Mouse (Mus musculus) ES-CJ7 (cell line): Measurements from ENCODE around the gene Spsb1.

Source experiments
- DNase-seq: peaks from one replicate; pipeline ENCODE4 v3.0.0; 2011; ENCODE audit warnings: low read depth, low spot score

Spsb1 gene

DNA sequence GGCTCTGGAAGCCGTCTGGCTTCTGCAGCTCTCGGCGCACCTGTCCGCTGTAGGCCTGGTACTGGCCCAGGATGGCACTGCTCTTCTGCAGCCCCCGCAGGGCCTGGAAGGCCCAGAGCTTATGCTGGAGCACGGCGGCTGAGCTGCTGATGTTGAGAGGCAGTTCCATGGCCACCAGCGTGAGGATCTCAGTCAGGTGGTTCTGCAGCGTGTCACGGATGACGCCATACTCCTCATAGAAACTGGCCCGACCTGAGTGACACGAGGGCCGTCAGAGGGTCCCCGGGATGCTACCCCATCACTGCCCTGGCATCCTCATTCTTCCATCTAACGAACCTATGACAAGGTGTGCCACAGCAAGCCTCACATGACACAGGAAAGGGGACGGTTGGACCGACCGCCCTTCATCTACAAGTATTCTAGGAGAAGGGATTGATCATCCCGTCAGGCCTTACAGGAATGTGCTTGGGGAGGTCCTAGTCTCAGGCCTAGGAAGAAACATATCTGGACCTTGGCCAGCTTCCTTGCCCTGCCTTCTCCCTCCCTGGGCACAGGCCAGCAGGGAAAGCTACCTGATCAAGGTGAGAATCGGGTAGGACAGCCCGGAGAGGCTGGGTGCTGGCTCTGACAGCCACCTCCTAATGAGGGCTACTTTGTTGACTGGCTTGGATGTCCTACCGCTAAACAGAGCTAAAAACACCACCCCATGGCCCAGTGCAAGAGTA is 29.2 kb upstream of the Spsb1 start:
- no peak for DNase-seq

DNA sequence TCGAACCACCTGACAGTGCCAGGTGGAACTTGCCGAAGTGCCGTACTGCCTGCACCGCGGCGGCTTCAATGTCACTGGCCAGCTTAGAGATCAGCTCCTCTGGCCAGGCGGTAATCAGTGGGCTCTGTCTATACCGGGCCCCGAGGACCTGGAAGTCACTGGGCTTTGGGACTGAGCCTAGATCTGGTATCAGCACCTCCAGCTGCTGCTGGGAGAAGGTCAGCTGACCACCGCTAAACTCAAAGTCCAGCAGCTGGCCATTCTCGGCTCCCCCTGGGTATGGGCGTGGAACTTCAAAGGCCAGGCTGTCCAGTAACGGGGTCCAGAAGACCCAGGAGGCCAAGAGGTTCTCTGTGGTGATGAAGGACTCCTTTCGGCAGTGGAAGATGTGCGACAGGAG is 27.3 kb upstream of the Spsb1 start:
- no peak for DNase-seq

DNA sequence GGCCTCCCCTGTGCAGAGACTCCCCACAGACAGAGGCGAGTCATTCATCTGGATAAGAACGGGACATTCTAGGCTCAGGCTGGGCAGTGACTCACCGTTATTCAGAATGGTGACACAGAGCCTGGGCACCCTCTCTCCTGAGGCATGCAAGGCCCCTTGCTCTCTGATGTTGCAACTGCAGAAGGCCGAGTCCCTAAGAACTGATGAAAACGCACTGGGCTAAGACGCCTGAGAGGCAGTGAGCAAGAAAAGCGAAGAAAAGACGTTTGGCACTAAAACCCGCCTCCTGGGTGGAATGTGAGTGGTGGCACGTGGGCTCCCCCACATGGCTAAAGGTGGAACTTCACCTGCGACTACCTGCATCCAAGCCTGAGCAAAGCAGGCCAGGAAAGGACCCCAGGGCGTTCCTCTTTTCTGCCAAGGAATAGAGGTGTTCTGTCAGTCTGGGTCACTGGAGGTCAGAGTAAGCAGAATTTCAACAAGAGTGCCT is 25.0 kb upstream of the Spsb1 start:
- DNase-seq = peak; percentile 77

DNA sequence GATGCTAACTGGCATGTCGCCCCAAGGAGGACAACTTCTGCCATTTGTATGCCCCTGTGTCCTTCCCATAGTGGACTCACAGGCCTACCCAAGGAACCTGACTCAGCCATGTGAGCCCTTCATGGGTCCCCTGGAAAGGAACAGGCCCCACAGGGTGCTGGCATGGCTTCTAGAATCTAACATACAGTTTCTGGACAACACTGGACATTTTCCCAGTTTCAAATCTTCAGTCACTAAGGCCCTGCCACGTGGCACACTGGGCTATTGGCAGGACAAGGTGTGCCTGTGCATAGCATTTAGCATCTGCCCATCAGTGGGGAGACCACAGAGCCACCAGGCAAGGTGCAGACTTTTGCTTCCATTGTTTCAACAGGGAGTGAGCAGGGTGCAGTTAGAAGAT is 24.0 kb upstream of the Spsb1 start:
- DNase-seq = no peak

DNA sequence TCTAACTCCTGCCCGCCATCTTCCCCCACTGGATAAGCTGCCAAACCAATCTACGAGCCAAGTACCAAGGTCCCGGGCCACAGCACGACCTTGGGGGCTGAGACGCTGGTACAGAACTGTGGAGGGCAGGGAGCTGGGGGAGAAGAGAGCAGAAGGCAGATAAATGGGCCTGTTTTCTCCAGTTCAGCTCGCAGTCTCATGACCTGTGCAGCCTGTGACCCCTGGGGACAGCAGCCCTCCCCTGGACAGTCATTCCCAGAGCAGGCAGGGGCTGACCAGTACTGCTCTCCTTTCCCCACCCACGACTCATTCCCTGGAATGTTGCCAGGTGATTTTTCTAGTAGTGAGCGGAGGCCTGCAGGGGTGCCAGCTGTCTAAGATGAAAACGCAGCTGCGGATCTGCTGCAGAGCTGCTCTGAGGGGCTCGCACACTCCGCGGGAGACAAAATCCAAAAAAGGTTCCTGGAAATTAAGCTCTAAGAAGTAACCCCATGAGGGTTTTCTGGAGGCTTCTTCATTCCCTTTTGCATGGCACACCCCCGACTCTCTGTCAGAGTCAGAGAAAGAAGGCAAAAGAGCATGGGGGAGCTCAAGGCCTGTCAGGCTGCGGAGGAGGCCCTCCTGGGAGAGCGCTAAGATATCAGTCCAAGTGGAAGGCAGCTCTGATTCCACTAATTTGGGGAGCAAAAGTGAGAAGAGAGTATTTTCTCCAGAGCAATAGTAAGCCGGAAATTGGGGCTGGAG is 23.1 kb upstream of the Spsb1 start:
- no peak for DNase-seq

DNA sequence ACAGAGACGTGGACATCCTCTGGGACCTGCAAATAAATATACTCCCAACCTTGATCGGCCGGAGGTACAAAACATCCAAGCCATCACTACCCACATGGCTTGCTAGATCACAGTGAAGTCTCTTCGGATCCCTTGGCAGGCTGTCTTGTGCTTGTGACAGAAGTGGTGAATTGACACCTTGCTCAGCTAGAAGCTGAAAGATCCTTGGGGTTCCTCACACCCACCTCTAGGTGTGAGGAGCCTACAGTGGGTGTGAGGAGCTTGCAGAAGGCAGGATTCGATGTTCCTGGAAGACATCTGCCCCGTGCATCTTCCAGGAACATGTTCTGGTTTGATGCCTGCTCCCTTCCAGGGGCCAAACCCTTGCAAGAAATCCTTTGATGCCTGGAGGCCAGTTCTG is 22.3 kb upstream of the Spsb1 start:
- DNase-seq = no peak

DNA sequence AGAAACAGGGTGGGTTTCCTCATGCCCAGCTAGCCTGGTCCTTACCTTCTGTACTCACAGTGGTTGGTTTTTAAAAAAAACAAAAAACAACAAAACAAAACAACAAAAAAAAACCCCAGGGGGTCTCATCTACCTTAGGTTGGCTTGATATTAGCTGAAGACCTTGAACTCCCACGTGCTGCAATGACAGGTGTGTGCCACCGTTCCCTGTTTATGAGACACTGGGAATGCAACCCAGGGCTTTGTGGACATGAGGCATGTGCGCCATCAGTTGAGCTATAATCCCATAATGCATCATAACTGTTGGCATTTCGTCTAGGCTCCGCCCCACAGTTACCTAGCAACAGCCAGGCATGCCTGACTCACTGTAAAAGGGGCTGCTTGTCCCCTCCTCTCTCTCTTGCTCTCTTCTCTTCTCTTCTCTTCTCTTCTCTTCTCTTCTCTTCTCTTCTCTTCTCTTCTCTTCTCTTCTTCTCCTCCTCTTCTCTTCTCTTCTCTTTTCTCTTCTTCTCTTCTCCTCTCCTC is 20.9 kb upstream of the Spsb1 start:
- DNase-seq = no peak

DNA sequence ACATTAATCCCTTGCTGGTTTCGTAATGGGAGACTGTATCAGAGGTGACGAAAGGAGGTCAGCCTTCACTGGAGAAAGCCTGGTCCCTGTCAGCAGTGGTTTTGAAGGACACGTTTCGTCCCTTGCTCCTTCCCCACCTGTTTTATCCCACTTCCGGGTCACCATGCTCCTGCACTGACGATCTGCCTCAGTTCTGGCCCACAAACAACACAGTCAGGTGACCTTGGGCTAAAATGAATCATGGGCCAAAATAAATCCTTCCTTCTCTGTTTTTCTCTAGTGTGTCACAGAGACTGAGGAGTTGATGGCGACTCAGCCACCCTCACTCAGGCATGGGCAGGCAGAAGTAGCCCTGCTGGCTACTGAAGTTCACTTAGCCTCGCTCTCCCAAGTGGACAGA is 20.4 kb upstream of the Spsb1 start:
- no peak for DNase-seq

DNA sequence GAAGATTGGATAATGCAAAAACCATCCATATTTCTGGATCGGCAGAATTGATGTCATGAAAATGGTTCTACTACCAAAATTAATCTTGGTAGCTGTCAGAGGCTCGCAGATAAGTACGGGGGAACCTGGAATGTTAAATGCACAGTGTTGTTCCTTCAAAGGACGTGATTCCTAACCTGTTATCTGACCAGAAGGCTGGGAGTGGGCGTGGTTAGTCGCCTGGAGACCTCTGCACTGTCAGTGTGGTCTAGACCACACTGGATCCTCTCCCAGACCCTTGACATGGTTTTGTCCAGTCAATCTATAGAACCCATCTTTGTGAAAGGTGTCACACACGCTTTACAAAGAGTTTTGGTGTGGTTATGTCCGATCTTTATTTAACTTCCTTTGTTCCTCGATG is 16.6 kb upstream of the Spsb1 start:
- DNase-seq = no peak

DNA sequence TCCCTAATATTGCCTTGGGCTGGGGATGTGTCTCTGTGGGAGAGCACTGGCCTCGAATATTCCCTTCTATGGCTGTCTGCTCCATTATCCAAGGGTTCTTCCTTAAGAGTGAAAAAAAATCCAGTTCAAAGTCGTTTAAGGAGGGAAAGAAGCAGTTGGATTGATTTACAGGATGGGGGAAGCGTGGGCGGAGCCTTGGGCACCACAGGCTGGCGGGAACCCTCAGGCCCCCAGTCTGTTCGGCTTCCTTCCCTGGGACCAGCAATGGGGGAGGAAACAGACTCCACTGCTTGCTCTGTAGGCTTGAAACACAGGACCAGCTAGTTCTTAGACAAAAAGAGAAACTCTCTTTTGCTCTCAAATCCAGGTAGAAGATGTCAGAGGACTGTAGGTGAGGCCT is 13.7 kb upstream of the Spsb1 start:
- DNase-seq = no peak

DNA sequence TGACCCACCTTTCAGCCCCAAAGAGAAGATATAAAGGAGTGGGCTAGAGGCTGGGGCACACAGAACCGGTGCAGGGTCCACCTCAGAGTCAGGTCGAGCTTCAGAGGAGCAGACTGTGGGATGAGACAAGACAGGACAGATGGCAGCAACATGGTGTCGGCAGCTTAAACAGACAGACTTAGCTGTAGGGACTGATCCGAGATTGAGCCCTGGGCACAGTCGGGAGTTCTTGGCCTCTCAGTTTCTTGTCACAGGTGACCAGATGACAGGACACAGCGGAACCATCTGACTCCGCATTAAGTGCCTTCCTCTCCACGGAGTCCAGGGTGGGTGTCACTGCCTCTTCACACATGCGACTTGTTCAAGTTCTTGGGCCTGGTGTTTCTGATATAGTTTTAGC is 12.1 kb upstream of the Spsb1 start:
- no peak for DNase-seq

DNA sequence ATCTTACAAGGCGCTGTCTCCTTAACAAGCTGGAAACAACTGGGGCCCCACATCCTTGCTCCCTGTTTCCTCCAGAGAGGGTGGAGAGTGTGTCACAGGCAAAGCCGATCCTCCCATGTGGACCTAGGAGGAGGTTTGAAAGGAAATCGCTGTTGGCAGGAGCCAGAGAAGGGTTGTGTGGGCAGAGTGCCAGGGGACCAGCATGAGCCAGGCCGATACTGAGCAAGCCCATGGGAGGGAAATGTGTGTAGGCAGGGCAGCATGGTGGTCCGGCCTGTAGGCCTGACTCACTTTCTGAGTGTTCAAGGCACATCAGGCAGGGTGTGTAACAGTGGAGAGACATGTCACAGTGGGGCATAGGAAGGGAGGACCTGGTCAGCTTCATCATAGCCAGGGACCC is 11.4 kb upstream of the Spsb1 start:
- no peak for DNase-seq

DNA sequence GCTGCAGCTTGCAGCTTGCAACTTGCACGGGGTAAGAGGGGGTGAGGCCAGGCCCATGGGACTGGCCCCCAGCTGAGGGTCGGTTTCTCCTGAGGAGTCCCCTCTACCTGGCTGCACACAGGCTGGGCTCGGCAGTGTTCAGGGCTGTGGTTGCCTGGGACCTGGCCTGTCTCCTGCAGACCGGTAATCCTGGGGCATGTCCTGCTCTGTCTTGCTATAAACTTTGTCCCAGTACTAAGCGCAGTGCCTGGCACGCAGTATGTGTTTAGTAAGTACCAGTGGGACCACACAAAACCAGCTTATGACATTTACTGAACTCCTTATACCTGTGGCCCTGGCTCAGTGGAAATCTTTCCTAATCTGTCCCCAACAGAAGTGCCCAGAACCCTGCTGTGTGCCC is 10.8 kb upstream of the Spsb1 start:
- DNase-seq = no peak

DNA sequence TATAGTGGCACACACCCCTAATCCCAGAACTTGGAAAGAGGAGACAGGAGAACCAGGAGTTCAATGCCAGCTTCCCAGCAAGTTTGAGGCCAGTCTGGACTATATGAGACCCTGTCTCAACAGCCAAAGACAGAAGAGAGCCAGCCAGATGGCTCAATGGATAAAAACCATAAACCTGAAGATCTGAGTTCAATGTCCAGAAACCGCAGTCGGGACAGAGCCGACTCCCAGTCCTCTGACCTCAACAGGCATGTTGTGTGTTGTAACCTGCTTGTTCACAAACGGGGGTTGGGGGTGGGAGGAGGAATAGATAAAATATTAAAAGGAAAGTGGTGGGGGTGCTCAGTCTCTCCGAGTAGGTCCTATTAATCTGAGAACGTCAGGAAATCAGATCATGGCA is 10.4 kb upstream of the Spsb1 start:
- no peak for DNase-seq

DNA sequence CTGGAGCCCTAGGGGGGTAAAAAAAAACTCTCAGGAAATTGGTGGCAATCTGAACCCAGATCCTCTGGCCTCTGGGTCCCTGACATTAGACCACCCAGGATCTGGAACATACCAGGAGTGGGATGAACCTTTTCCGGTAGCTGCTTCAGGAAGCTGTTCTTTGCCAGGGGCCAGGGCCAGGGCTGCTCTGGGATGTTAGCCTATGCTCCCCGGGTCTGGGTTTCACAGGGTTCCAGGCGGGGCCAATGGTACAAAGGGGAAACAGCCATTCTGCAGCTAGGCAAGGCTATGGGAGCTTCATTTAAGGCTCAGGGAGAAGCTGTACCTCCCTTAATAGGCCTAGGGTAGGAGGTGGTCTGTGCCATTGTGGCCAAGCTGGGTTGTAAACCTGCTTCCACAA is 9.9 kb upstream of the Spsb1 start:
- no peak for DNase-seq

DNA sequence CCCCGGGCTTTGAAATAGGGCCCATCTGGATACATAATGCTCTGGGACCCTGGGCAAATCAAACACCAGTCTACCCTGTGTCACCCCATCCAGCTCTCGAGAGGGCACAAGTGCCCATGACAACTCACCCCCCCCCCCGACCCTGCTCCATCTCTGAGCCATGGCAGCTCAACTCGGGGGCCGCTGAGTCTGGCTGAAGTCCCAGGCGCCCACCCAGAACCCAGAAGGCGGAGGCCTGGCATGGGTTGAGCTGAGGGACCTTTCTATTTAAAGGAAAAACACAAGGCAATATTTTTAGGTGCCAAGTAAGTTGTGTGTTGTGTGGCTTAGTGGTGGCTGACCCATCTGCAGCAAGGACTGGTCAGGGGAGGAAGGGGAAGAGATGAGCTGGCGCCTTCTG is 9.4 kb upstream of the Spsb1 start:
- no peak for DNase-seq

DNA sequence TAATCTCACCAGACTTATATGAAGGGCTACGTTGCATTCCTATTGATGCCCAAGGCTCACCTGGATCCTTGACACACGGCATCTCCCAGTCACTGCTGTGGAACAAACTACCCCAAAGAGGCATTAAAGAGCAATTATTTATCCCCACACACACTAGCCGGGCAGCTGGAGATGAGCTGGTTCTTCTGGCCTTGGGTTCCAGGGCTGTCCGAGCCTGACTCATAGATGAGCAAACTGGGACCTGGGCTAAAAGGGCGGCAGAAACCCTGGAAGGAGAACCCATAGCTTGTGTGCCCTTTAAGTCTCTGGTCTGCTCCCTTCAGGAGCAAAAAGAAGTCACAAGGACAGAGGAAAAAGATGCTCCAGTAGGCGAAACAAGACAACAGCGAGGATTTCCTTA is 5.5 kb upstream of the Spsb1 start:
- DNase-seq = no peak

DNA sequence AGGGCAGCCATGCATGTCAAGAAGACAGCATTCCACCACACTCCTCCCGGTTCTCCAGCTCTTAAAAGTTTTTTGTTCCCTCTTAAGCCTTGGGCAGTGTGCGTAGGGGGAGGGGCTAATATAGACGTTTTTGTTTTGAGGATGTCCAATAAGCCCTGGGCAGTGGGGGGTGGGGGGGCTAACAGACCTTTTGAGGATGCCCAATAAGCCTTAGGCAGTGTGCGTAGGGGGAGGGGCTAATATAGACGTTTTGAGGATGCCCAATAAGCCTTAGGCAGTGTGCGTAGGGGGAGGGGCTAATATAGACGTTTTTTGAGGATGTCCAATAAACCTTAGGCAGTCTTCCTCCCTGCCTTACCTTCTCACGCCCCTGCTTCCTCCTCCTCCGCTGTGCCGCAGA is 5.0 kb upstream of the Spsb1 start:
- peak; percentile 79 for DNase-seq

DNA sequence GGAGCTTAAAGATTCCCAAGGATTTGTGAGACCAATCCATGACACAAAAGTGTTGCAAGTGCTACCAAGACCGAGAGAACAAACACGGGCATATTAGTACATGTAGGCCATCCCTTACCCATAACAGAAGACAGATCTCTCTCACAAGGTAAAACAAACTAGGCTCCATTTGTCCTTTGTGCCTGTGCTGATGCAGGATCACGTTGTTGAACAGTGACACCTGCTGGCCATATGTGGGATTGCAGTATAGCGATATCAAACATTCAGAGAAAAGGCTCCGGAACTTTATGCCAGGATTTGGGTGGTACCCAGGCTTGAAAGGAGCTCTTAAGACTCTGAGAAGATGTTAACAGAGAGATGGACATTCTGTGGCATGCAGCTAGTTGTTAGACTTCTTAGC is 3.7 kb upstream of the Spsb1 start:
- peak; percentile 83 for DNase-seq

DNA sequence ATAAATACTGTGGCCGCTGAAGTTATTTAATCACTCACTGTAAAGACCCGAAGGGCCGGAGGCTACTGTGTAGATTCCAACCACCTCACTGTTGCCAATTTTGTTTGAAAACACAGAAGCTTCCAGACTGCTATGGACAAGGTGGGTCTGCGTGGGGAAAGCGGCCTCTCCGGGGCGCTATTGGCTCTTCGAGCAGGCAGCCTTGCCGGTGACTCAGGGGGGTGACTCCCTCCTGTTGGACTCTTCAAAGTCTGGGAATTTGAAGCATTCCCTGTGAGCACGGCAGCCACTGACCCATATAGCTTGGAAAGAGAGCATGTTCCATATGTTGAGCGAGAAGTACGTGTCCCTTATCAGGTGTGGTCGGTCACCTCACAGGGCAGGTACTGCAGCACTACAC is 1.2 kb upstream of the Spsb1 start:
- DNase-seq = no peak

DNA sequence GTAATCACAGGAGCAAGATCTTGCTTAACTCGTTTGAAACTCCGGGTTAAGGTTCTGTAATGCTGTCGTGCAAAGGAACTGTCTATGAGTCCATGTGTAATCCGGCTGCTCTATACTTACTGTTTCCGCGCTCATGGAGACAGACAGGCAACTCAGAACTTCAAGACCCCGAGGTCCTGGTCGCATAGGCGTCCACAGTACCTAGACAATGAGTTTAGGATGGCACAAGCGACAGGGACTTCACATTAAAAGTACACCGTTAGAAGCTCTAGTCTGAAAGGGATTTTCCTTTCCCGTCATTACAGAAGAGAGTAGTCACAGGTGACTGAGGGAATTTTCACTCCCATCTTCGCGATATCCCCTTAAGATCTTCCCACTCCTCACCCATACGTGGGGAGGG is 788 bp upstream of the Spsb1 start:
- DNase-seq = no peak

DNA sequence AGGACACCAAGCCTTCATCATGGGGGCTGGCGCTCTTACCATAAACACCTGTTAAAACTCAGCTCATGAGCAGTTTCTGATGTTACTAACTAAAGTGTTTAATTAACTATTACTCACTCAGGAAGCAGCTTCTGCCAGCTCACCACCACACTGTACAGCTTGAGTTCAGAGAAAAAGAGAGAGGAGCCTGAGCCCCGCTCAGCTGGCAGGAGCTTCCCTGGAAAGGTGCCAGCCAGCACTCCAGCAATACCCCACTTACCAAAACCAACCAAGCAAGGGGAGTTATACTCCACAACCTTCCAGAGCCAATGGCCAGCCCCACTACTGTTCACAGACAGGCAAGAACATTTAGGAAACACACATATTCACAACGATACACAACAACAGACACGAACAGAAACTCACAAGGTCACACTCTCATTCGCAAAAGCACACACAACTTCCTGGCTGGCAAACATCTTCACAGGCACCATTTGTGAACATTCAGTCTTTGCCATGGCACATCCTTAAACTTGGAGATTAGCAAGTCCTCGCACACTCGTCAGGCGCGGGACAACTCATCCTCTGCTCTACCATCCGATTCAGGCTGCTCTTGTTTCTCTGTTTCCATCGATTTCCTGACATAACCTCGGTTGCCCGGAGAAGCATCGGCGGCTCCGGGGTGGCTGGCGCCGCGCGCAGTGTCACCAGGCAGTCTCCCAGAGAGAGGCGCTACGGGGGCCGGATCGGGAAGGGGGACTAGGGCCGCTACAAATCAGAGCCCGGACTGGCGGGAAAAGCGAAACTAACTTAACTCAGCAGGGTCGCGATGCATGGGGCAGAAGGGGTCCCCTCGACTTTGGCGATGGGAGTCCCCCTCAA is 992 bp downstream of the Spsb1 start:
- no peak for DNase-seq
